Mouse (Mus musculus) forebrain, embryonic 11.5 days (tissue): ENCODE measurements around the gene Gm20594. TPM values are rescaled to one million over a fixed set of nuclear protein-coding genes. Genes with fewer than 3 reads are reported as not detected.
A peak's percentile ranks its signal among the peaks of the same experiment; 100 is the strongest.

Source experiments
- ATAC-seq: fragments of 200-750 bp; cut with Nextera tagmentation; replicated peaks from 2 replicates; pipeline ENCODE4 v1.8.0; 2017; ENCODE audit warnings: moderate TSS enrichment; ENCODE audit not compliant: low FRiP score
- DNase-seq: peaks from one replicate; pipeline ENCODE4 v3.0.0-alpha.2; 2017; ENCODE audit warnings: low spot score
- H3K27ac ChIP-seq: fragments of 300-500 bp; sonication (generic); 2 replicates; pipeline ENCODE4 v1.5.1; 2014; ENCODE audit warnings: low read depth, low read length
- H3K27me3 ChIP-seq: fragments of 300-500 bp; sonication (generic); 2 replicates; pipeline ENCODE4 v1.6.1; 2014; ENCODE audit warnings: mild to moderate bottlenecking, low read length, mixed read lengths; ENCODE audit not compliant: control insufficient read depth, insufficient read depth
- H3K36me3 ChIP-seq: fragments of 300-500 bp; sonication (generic); 2 replicates; pipeline ENCODE4 v1.6.1; 2014; ENCODE audit warnings: mild to moderate bottlenecking, low read length, moderate library complexity, mixed read lengths; ENCODE audit not compliant: control insufficient read depth, insufficient read depth
- H3K4me1 ChIP-seq: fragments of 300-500 bp; sonication (generic); replicated peaks from 2 replicates; pipeline ENCODE4 v1.6.1; 2014; ENCODE audit warnings: low read length, mixed read lengths; ENCODE audit not compliant: control insufficient read depth, insufficient read depth
- H3K4me2 ChIP-seq: fragments of 300-500 bp; sonication (generic); 2 replicates; pipeline ENCODE4 v1.6.1; 2014; ENCODE audit warnings: low read depth, mild to moderate bottlenecking, low read length, moderate library complexity, mixed read lengths; ENCODE audit not compliant: severe bottlenecking
- H3K4me3 ChIP-seq: fragments of 300-500 bp; sonication (generic); 2 replicates; pipeline ENCODE4 v1.5.1; 2014; ENCODE audit warnings: low read depth, low read length
- H3K9ac ChIP-seq: fragments of 300-500 bp; sonication (generic); 2 replicates; pipeline ENCODE4 v1.6.1; 2014; ENCODE audit warnings: low read length
- H3K9me3 ChIP-seq: fragments of 300-500 bp; sonication (generic); 2 replicates; pipeline ENCODE4 v1.6.1; 2016; ENCODE audit warnings: low read length, mixed read lengths; ENCODE audit not compliant: control insufficient read depth
- WGBS: fragments of 180-500 bp; shearing (Covaris S2); extraction: QIAGEN DNeasy Blood & Tissue Kit; methylation state at CpG from one replicate; pipeline ENCODE4 v1.1.7; 2014; 5-methylcytosine and 5-hydroxymethylcytosine counted together
- polyA plus RNA-seq: library from polyadenylated mRNA; unstranded; fragments of >200 nt; fragmentation: Nextera tagmentation; extraction: Ambion mirVana; gene quantifications from 2 replicates; pipeline ENCODE4 v1.2.1, GENCODE M21; 2014

Gm20594 gene
- polyA plus RNA-seq, result not detected in 2 replicates

DNA sequence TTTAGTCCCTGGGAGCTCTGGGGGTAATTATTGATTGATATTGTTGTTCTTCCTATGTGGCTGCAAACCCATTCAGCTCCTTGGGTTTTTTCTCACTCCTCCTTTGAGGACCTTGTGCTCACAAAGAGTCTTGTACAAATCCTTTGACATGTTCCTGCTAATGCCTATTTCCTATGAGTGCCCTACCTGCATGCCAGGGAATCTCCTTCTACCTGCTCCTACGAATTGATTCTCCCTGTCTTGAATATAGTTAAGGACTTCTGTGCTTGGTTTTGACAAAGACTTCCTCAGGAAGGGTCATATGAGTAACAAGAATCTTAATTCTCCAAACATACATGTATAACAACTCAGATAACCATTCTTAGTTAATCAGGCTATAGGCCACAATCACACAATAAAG, at the start of gene Gm20594:
Gene Gm20594 (plus strand): TSS at position 301 of the 400 bp plus-strand sequence.
- Histone ChIP-seq H3K9me3 (no peaks in the 10 kb centered on the region), H3K27ac (no peak within 1 kb of the TSS), H3K36me3 (no peaks in the 10 kb centered on the region), H3K9ac (no peak within 1 kb of the TSS), H3K4me2 (no peak within 1 kb of the TSS), H3K27me3 (no peaks in the 10 kb centered on the region), H3K4me3 (no peak within 1 kb of the TSS), H3K4me1 (no peaks in the 10 kb centered on the region)
- 62% methylated on average over 1 of the region's 1 CpGs for WGBS
- DNase-seq (no peak), ATAC-seq (no peak)

DNA sequence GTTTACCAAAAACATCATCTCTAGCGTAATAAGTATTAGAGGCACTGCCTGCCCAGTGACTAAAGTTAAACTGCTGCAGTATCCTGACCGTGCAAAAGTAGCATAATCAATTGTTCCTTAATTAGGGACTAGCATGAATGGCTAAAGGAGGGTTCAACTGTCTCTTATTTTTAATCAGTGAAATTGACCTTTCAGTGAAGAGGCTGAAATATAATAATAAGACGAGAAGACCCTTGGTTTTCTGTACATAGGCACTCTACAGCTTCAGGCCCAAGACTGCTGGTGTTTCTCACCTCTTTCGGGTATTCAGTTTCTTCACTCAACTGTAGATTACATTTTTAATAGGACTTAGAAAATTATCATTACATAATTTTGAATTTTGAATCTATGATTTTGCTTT, 398 bp downstream of the Gm20594 start:
- Histone ChIP-seq H3K9ac (no peak overlapping the region), H3K36me3 (no peaks in the 10 kb centered on the region), H3K27me3 (no peaks in the 10 kb centered on the region), H3K27ac (no peak overlapping the region), H3K4me1 (no peaks in the 10 kb centered on the region), H3K4me3 (no peak overlapping the region), H3K9me3 (no peaks in the 10 kb centered on the region), H3K4me2 (no peak overlapping the region)
- ATAC-seq (peak; percentile 75), DNase-seq (no peak)
- WGBS, result 87% methylated on average over 4 of the region's 4 CpGs

DNA sequence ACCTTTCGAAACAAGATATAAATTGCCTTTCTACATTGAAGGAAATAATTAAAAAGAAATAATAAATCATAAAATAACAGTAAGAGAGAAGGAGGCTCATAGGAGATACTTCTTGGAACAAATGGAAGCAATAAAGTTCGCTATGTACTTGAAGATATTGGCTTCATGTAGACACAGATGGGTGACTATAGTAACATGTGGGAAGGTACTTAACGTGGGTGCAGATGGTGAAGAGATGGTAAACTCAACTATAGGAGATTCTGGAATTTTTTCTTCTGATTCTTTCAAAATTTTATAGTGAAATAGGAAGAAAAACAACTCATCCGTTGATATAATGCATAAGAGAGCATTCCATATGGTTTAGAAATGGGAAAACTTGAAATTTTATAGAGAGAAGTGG, 16.1 kb downstream of the Gm20594 start:
- Histone ChIP-seq H3K27ac (no peak overlapping the region), H3K9me3 (no peaks in the 10 kb centered on the region; the same call in 1 of the 2 replicates), H3K27me3 (no peaks in the 10 kb centered on the region), H3K9ac (no peak overlapping the region), H3K36me3 (no peaks in the 10 kb centered on the region), H3K4me3 (no peak overlapping the region), H3K4me1 (no peaks in the 10 kb centered on the region), H3K4me2 (no peak overlapping the region)
- DNase-seq, result no peak
- ATAC-seq, result no peak
- WGBS, result 89% methylated on average over 4 of the region's 4 CpGs

DNA sequence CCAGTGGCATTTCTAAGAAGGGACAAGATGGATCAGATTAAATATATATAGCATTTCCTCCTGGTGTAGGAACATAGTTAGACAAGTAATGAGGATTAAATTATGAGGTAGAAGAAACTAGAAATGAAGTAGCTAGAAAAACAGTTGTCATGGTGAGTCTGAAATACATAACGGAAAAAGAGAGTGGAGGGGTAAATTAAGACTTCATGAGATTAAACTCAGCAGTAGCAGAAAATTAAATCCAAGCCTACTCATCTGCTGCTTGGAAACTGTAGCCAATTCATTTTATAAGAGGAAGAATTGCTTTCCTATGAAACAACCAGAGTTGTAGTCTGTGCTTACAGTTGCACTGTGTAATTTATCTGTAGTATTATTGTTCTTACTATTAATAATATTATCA, 29.1 kb downstream of the Gm20594 start:
- H3K4me1 ChIP-seq, result no peaks in the 10 kb centered on the region
- H3K36me3 ChIP-seq, result no peaks in the 10 kb centered on the region
- H3K4me3 ChIP-seq, result no peak overlapping the region
- no peaks in the 10 kb centered on the region for H3K27me3 ChIP-seq
- DNase-seq (no peak), ATAC-seq (no peak)
- no peak overlapping the region for H3K27ac ChIP-seq
- no peak overlapping the region for H3K4me2 ChIP-seq
- H3K9me3 ChIP-seq, result no peaks in the 10 kb centered on the region
- 95% methylated on average over 1 of the region's 1 CpGs for WGBS
- no peak overlapping the region for H3K9ac ChIP-seq

Other genes starting within 250 kb of the Gm20594 start
- 2.4 and 2.7 TPM in 2 replicates for gene Lrrtm4, start 201.0 kb downstream of the Gm20594 start, polyA plus RNA-seq